Mouse (Mus musculus): Measurements from ENCODE around the gene Shisa4.
A peak's percentile ranks its signal among the peaks of the same experiment; 100 is the strongest.

The Shisa4 gene

GRCm38 (mm10) chr1:135374868-135375581 lies at the start of gene Shisa4:
Gene Shisa4, minus strand, starts transcription at chr1:135375237.
- peak; percentile 56 to 59 for DNase-seq

GRCm38 (mm10) chr1:135422772-135423171 lies 47.7 kb upstream of the Shisa4 start:
- no peak for DNase-seq

GRCm38 (mm10) chr1:135413996-135414395 lies 39.0 kb upstream of the Shisa4 start:
- DNase-seq = no peak

- no peak for DNase-seq
Measured at GRCm38 (mm10) chr1:135412130-135412529, 37.1 kb upstream of the Shisa4 start.

GRCm38 (mm10) chr1:135410967-135411366 lies 35.9 kb upstream of the Shisa4 start:
- peak; percentile 48 to 49 for DNase-seq

GRCm38 (mm10) chr1:135408973-135409372 lies 33.9 kb upstream of the Shisa4 start:
- DNase-seq = no peak

GRCm38 (mm10) chr1:135405356-135405755 lies 30.3 kb upstream of the Shisa4 start:
- DNase-seq = no peak

- no peak for DNase-seq
Measured at GRCm38 (mm10) chr1:135401452-135402110, 26.5 kb upstream of the Shisa4 start.

GRCm38 (mm10) chr1:135399466-135399865 lies 24.4 kb upstream of the Shisa4 start:
- no peak for DNase-seq

GRCm38 (mm10) chr1:135385161-135385560 lies 10.1 kb upstream of the Shisa4 start:
- DNase-seq = no peak

GRCm38 (mm10) chr1:135384171-135384570 lies 9.1 kb upstream of the Shisa4 start:
- DNase-seq = no peak

- DNase-seq = peak in 1 of 2 experiments; percentile 36
Measured at GRCm38 (mm10) chr1:135381560-135381959, 6.5 kb upstream of the Shisa4 start.

GRCm38 (mm10) chr1:135380071-135380991 lies 5.3 kb upstream of the Shisa4 start:
- no peak for DNase-seq

- DNase-seq = no peak
Measured at GRCm38 (mm10) chr1:135379048-135379447, 4.0 kb upstream of the Shisa4 start.

GRCm38 (mm10) chr1:135378576-135378975 lies 3.5 kb upstream of the Shisa4 start:
- DNase-seq = no peak

- peak; percentile 21 to 24 for DNase-seq
Measured at GRCm38 (mm10) chr1:135374175-135374867, 716 bp downstream of the Shisa4 start.

GRCm38 (mm10) chr1:135373171-135373677 lies 1.8 kb downstream of the Shisa4 start:
- DNase-seq = no peak

GRCm38 (mm10) chr1:135369415-135369814 lies 5.6 kb downstream of the Shisa4 start:
- DNase-seq = no peak

- DNase-seq = peak; percentile 66 to 82
Measured at GRCm38 (mm10) chr1:135368982-135369381, 6.1 kb downstream of the Shisa4 start.

- peak; percentile 85 to 90 for DNase-seq
Measured at GRCm38 (mm10) chr1:135368245-135368644, 6.8 kb downstream of the Shisa4 start.

- no peak for DNase-seq
Measured at GRCm38 (mm10) chr1:135367595-135367994, 7.4 kb downstream of the Shisa4 start.

GRCm38 (mm10) chr1:135367005-135367404 lies 8.0 kb downstream of the Shisa4 start:
- no peak for DNase-seq

Measured in kidney, adult 8-10 months (tissue).